Comparison of ENCODE assay signal across 8 mouse cellular contexts in the genomic region with DNA sequence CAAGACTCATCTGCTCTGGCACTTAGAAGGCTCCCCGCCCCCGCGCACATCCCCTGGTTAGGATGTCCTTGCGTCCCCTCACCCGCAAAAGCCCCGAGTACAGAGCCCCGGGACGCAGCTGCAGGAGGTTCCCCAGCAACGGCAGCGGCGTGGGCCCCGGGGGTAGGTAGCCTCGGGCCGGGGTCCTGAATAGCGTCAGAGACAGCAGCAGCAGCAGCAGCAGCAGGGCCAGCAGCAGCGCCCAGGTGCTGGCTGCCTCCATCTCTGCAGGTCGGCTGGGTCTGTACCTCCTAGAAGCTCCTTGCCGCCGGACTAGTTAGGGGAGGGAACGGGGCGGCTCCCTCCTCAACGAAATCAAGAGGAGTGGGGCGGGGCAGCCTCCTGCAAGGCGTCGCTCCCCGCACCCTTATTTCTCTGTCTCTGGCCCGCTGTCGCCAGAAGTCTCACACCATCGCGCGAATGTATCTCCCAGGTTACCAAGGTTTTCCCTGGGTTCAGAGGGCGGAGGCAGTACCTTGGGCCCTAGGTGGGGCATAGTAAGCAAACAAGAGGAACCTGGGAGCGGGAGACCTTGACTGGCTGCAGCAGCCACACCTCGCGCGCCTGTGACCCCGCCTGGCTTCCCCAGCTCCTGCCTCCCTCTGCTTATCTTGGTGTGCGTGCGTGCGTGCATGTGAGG. TPM values are rescaled to one million over a fixed set of nuclear protein-coding genes. Genes with fewer than 3 reads are reported as not detected.
DNase-seq lines count a peak whose midpoint lies in the region; ATAC-seq lines count a peak whose summit lies in the region.

TSS of gene Cyp2s1 (minus strand) at position 673 of the 679 bp plus-strand sequence.

- peak; percentile 62 for DNase-seq in ovary, postnatal 36 days (ENCODE audit: low spot score)
- DNase-seq in ovary, postnatal 10 days (ENCODE audit: low spot score) = no peak
- DNase-seq in liver, embryonic 13.5 days = no peak
- peak; percentile 77 for DNase-seq in naive thymus-derived CD4-positive, alpha-beta T cell, adult 2 months (ENCODE audit: low read depth)
- DNase-seq in thymus, postnatal 36 days = peak; percentile 51 to 61
- no peak for DNase-seq in layer of hippocampus, adult 9-10 months (ENCODE audit: low spot score)

- H3K4me2 ChIP-seq in embryonic facial prominence, embryonic 13.5 days = peak within 1 kb of the TSS; percentile 97
- H3K4me2 ChIP-seq in liver, embryonic 13.5 days = peak within 1 kb of the TSS; percentile 66

- H3K27ac ChIP-seq in embryonic facial prominence, embryonic 13.5 days = no peak within 1 kb of the TSS
- H3K27ac ChIP-seq in liver, embryonic 13.5 days = no peak within 1 kb of the TSS

- ATAC-seq in embryonic facial prominence, embryonic 13.5 days (ENCODE audit: insufficient number of reproducible peaks, insufficient read depth, low FRiP score, low TSS enrichment, low read depth) = no peak
- ATAC-seq in inflammation-experienced regulatory T-cells, adult 6 months = peak; percentile 79
- peak; percentile 50 for ATAC-seq in liver, embryonic 13.5 days (ENCODE audit: low read depth)

- peak within 1 kb of the TSS; percentile 55 for H3K4me3 ChIP-seq in embryonic facial prominence, embryonic 13.5 days
- H3K4me3 ChIP-seq in liver, embryonic 13.5 days (replicated peaks) = peak within 1 kb of the TSS; percentile 46

- peaks cover 17% of the 10 kb centered on the region for H3K4me1 ChIP-seq in embryonic facial prominence, embryonic 13.5 days
- peaks cover 14% of the 10 kb centered on the region for H3K4me1 ChIP-seq in liver, embryonic 13.5 days (replicated peaks)

- peaks cover 20% of the 10 kb centered on the region for H3K27me3 ChIP-seq in embryonic facial prominence, embryonic 13.5 days
- H3K27me3 ChIP-seq in liver, embryonic 13.5 days = peaks cover 43% of the 10 kb centered on the region

- WGBS in embryonic facial prominence, embryonic 13.5 days = under 1% methylated on average over 40 of the region's 40 CpGs
- WGBS in liver, embryonic 13.5 days (ENCODE audit: insufficient replicate concordance) = under 1% methylated on average over 40 of the region's 40 CpGs

- no peaks in the 10 kb centered on the region for H3K9me3 ChIP-seq in embryonic facial prominence, embryonic 13.5 days
- H3K9me3 ChIP-seq in liver, embryonic 13.5 days (replicated peaks) = no peaks in the 10 kb centered on the region

- H3K36me3 ChIP-seq in embryonic facial prominence, embryonic 13.5 days = no peaks in the 10 kb centered on the region
- no peaks in the 10 kb centered on the region for H3K36me3 ChIP-seq in liver, embryonic 13.5 days

- peak within 1 kb of the TSS; percentile 73 for H3K9ac ChIP-seq in embryonic facial prominence, embryonic 13.5 days
- H3K9ac ChIP-seq in liver, embryonic 13.5 days = 0 out of 2 replicates have a peak within 1 kb of the TSS, but pooled peaks have one; percentile 23

RNA-seq across cellular contexts. Expression of gene Cyp2s1, which starts in this region (rescaled TPM):
- polyA plus RNA-seq in embryonic facial prominence, embryonic 13.5 days (2015; fragmentation: Nextera tagmentation; extraction: Ambion mirVana) = 2.7 and 3.9 TPM in 2 replicates
- 1 to 10 TPM; 2.9 to 4.1 (median 3.0) TPM for polyA plus RNA-seq in inflammation-experienced regulatory T-cells, adult 6 months (2017; shearing (Covaris generic))
- polyA plus RNA-seq in liver, embryonic 13.5 days (2015; fragmentation: Nextera tagmentation; extraction: Ambion mirVana) = 0.34 and 0.38 TPM in 2 replicates

Comparison
In these comparisons a context has a peak if more than half of its experiments do, and no peak if none do; other contexts are left out.
1. DNase-seq: peak in ovary, postnatal 36 days (single experiment), naive thymus-derived CD4-positive, alpha-beta T cell, adult 2 months (single experiment) and thymus, postnatal 36 days (2 of 2); none in ovary, postnatal 10 days (single experiment), liver, embryonic 13.5 days (single experiment) and layer of hippocampus, adult 9-10 months (single experiment).
2. Peak in ATAC-seq, H3K4me3 ChIP-seq, H3K9ac ChIP-seq and H3K4me2 ChIP-seq in liver, embryonic 13.5 days; RNA of the gene not detected or under 1 TPM.